Mouse (Mus musculus) hindbrain, embryonic 15.5 days (tissue): ENCODE measurements around the gene Sh3d19. TPM values are rescaled to one million over a fixed set of nuclear protein-coding genes. Genes with fewer than 3 reads are reported as not detected.

Experiments used
- ATAC-seq: fragments of 200-750 bp; cut with Nextera tagmentation; 2 replicates; pipeline ENCODE4 v1.8.0; 2017; ENCODE audit warnings: low read depth, moderate number of reproducible peaks, moderate TSS enrichment; ENCODE audit not compliant: low FRiP score
- H3K27ac ChIP-seq: fragments of 300-500 bp; sonication (generic); replicated peaks from 2 replicates; pipeline ENCODE4 v1.5.1; 2015; ENCODE audit warnings: mild to moderate bottlenecking, inconsistent platforms
- H3K27me3 ChIP-seq: fragments of 300-500 bp; sonication (generic); 2 replicates; pipeline ENCODE4 v1.6.1; 2015; ENCODE audit warnings: control low read depth, inconsistent platforms
- H3K36me3 ChIP-seq: fragments of 300-500 bp; sonication (generic); 2 replicates; pipeline ENCODE4 v1.6.1; 2015; ENCODE audit warnings: control low read depth, inconsistent platforms
- H3K4me1 ChIP-seq: fragments of 300-500 bp; sonication (generic); replicated peaks from 2 replicates; pipeline ENCODE4 v1.6.1; 2015; ENCODE audit warnings: control low read depth, inconsistent platforms
- H3K4me2 ChIP-seq: fragments of 300-500 bp; sonication (generic); 2 replicates; pipeline ENCODE4 v1.6.1; 2015; ENCODE audit warnings: moderate library complexity, mild to moderate bottlenecking, inconsistent platforms
- H3K4me3 ChIP-seq: fragments of 300-500 bp; sonication (generic); 2 replicates; pipeline ENCODE4 v1.5.1; 2015; ENCODE audit warnings: mild to moderate bottlenecking, inconsistent platforms
- H3K9ac ChIP-seq: fragments of 300-500 bp; sonication (generic); 2 replicates; pipeline ENCODE4 v1.6.1; 2015; ENCODE audit warnings: inconsistent platforms
- H3K9me3 ChIP-seq: fragments of 300-500 bp; sonication (generic); 2 replicates; pipeline ENCODE4 v1.6.1; 2016; ENCODE audit warnings: control low read depth, inconsistent platforms
- WGBS: fragments of 180-500 bp; shearing (Covaris S2); methylation state at CpG from one replicate; pipeline ENCODE4 v1.1.7; 2015; 5-methylcytosine and 5-hydroxymethylcytosine counted together
- polyA plus RNA-seq: library from polyadenylated mRNA; unstranded; fragments of >200 nt; fragmentation: Nextera tagmentation; extraction: Ambion mirVana; gene quantifications from 2 replicates; pipeline ENCODE4 v1.2.1, GENCODE M21; 2015

Sh3d19 gene
- 18.1 and 19.2 TPM in 2 replicates for polyA plus RNA-seq

DNA sequence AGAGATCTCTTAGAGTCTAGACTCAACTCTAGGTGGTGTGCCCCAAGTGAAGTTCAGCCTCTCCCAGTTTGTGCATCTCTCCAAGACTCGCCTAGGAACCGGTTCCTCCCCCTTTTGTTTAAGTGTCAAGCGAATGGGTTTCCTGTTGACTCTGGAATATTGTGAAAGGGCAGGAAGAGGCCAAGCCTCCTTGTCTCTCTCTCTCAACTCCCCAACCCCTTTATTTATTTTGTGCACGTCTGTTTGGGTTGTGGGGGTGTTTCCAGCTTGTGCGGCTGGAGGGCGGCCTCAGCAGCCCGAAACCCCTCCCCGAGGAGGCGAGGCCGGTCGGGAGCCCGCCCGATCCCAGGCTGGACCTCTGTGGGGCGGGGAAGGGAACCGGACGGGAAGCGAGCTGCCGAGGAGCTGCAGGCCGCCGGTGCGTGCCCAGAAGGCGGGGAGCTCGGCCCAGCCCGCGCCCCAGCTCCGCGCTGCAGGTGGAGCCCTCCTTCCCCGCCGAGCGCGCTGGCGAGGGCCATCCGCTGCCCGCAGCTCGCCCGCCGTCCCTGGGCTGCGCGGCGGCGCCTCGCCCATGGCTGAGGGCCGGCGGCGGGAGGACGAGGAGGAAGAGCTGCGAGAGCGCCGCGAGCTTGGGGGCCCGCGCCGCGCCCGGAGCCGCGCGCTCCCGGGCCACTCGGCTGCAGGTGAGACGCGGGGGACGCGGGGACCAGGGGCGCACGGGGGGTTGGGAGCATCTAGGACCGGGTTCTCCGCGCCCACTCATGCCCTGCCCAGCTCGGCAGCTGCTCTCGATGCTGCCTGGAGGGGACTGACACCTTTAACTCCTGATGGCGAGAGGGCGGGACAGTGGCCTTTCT lies at the start of gene Sh3d19:
Sh3d19 (plus strand) TSS at position 368 of the 857 bp plus-strand sequence.
- peak; percentile 94 for ATAC-seq
- Histone ChIP-seq H3K4me1 (peaks cover 19% of the 10 kb centered on the region), H3K36me3 (no peaks in the 10 kb centered on the region), H3K9me3 (no peaks in the 10 kb centered on the region), H3K27me3 (no peaks in the 10 kb centered on the region), H3K4me3 (peak within 1 kb of the TSS; percentile 67), H3K27ac (peak within 1 kb of the TSS; percentile 67), H3K9ac (peak within 1 kb of the TSS; percentile 79), H3K4me2 (peak within 1 kb of the TSS; percentile 62)
- under 1% methylated on average over 58 of the region's 73 CpGs for WGBS

DNA sequence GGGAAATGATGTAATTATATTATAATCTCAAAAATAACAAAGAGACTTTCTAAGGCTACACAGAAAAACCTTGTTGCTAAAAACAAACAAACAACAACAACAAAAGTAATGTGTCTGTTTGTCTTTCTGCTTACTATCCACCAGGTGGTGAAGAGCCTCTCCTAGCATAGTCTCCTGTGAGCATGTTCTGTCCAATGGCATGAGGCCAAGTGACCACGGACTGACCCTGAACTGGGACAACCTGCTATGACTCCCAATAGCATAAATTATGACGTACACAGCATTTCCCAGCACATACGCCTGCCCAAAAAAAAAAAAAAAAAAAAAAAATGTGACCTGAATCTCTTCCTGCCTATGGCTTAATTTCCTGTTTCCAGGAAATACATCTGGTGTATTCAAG lies 48.6 kb upstream of the Sh3d19 start:
- Histone ChIP-seq H3K4me3 (no peak overlapping the region), H3K9ac (no peak overlapping the region), H3K4me2 (no peak overlapping the region), H3K9me3 (no peaks in the 10 kb centered on the region), H3K27ac (no peak overlapping the region), H3K4me1 (no peaks in the 10 kb centered on the region), H3K27me3 (no peaks in the 10 kb centered on the region), H3K36me3 (no peaks in the 10 kb centered on the region)
- ATAC-seq, result no peak
- WGBS, result 78% methylated on average over 3 of the region's 3 CpGs

DNA sequence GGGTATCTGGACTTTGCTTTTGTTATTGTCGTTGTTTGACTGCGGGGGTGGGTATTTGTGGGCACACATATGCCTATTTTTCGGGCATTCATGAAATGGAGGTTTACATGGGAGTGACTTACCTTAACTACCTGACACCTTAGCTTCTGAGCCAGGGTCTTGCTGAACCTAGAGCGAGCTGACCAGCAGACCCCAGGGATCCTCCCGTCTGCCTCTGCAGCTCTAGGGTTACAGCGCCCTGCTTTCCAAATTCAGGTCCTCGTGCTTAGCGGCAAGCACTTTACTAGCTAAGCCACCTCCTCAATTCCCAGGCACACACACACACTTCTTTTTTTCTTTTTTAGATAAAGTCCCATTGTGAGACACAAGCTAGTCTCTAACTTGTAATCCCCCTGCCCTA lies 47.6 kb upstream of the Sh3d19 start:
- Histone ChIP-seq H3K27me3 (no peaks in the 10 kb centered on the region), H3K4me1 (no peaks in the 10 kb centered on the region), H3K4me2 (no peak overlapping the region), H3K27ac (no peak overlapping the region), H3K9ac (no peak overlapping the region), H3K36me3 (no peaks in the 10 kb centered on the region), H3K4me3 (no peak overlapping the region), H3K9me3 (no peaks in the 10 kb centered on the region)
- ATAC-seq, result no peak
- 76% methylated on average over 8 of the region's 8 CpGs for WGBS

DNA sequence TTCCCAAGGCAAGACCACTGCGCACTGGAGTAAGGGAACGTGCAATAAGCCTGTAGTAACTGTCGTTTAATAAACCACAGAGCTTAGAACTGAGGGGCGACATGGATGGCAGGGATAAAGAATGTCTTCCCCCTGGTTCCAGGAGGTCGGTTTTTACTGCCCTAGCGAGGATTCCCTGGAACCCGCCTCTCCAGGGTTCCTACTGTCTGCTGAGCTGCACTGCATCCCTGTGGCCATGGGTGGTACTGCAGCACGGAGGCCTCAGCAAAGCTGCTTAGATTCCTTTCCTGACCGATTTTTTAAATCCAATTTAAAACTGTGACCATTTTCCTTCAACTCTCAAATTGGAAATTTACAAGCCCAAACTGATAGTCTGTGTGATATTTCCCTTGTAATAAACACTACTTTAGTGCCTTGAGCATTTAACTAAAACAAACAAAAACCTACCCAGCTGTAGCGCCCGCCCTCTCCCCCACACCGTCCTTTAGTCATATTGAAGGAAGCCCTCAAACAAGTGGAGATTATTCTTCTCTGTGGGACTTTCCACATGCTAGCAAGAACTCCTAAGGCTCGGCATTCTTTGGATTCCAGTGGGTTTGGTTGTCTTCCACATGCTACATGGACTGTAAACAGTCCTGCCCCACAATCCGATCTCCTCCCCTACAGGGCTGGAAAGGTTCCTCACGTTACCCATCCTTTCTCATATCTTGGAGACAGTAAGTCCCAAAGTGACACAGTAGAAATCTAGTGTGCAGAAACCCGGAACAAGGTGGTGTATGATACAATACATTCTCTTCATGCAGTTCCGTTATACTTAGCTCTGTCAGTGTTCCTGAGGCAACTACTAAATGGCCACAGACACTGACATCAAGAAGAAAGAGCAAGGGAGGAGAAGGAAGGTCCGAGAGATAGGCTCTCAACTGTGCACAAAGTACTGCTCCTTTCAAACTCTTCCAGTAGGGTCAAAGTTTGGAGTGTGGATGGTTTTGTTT lies 46.7 kb upstream of the Sh3d19 start:
- Histone ChIP-seq H3K4me1 (no peaks in the 10 kb centered on the region), H3K4me3 (no peak overlapping the region), H3K4me2 (peak overlapping the region; percentile 37), H3K27me3 (no peaks in the 10 kb centered on the region), H3K27ac (no peak overlapping the region), H3K9ac (no peak overlapping the region), H3K9me3 (no peaks in the 10 kb centered on the region), H3K36me3 (no peaks in the 10 kb centered on the region)
- WGBS, result 48% methylated on average over 18 of the region's 18 CpGs
- ATAC-seq, result peak; percentile 56; the same call in 1 of the 2 replicates

DNA sequence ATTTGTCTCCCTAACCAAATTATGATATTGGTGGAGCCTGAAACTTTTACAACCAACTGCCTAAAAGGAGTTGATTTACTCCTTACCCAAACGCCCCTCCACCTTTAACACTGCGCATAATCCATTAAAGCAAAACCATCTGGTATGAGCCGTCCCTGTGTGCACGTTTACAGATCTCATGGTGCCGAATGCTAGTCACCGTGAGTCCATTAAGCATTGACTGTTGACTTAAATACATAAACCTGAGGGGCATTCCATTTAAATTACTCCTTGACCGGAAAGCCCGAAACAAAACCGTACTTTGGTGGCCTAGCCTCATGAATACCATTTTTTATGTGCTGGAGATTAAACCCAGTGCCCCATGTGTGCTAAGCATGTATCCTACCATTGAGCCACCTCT lies 43.6 kb upstream of the Sh3d19 start:
- no peaks in the 10 kb centered on the region; the same call in 1 of the 2 replicates for H3K4me1 ChIP-seq
- 86% methylated on average over 9 of the region's 9 CpGs for WGBS

DNA sequence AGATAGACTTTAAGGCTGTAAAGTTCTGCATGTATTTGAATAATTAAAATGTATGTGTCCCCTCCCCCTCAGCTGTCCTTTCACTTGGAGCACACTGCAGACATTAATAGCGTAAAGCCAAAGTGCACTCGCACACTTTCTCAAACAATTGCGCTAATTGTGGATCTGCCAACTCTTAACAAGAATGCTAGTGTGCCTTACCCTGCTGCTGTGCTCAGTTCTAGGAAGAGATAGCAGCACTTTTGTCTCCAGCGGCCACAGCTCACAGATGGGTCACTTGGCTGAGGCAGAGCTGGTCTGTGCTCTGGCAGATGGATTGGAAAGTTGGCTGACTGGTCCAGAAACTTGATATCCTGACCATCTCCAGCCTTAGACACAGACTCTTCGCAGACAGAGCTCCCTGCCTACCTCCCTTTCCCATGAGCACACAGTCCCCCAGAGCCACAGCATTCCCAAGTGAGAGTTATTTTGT lies 42.7 kb upstream of the Sh3d19 start:
- ATAC-seq, result peak; percentile 69; the same call in 1 of the 2 replicates
- Histone ChIP-seq H3K4me3 (no peak overlapping the region), H3K9me3 (no peaks in the 10 kb centered on the region), H3K4me2 (no peak overlapping the region), H3K27me3 (no peaks in the 10 kb centered on the region), H3K27ac (no peak overlapping the region), H3K4me1 (no peaks in the 10 kb centered on the region; the same call in 1 of the 2 replicates), H3K9ac (no peak overlapping the region), H3K36me3 (no peaks in the 10 kb centered on the region)
- WGBS, result 70% methylated on average over 5 of the region's 5 CpGs

More for the DNA sequence above, 43.6 kb upstream of the Sh3d19 start:
- H3K9ac ChIP-seq, result no peak overlapping the region
- H3K4me3 ChIP-seq, result no peak overlapping the region
- H3K27me3 ChIP-seq, result no peaks in the 10 kb centered on the region
- no peaks in the 10 kb centered on the region for H3K9me3 ChIP-seq
- H3K36me3 ChIP-seq, result no peaks in the 10 kb centered on the region
- ATAC-seq, result no peak
- no peak overlapping the region for H3K27ac ChIP-seq
- no peak overlapping the region for H3K4me2 ChIP-seq

DNA sequence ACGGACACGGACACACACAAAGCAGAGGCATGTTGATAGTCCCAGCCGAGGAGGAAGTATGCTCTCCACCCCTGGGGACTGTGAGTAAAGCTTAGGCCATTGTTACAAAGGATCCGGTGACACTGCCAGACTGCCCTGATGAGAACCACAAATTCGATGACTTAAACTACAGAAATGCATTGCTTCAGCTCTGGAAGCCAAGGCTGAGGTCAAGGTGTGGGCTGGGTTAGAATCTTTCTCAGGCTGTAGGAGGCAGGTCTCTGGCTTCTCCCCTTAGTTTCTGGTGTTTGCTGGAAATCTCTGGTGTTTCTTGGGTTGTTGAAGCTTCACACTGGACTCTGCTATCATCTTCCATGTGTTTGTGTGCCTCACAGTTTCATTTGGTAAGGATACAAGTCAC lies 41.2 kb upstream of the Sh3d19 start:
- H3K4me3 ChIP-seq, result no peak overlapping the region
- no peak overlapping the region for H3K9ac ChIP-seq
- 87% methylated on average over 5 of the region's 5 CpGs for WGBS
- no peak overlapping the region for H3K4me2 ChIP-seq
- H3K27ac ChIP-seq, result no peak overlapping the region
- no peaks in the 10 kb centered on the region for H3K9me3 ChIP-seq
- no peaks in the 10 kb centered on the region for H3K36me3 ChIP-seq
- no peaks in the 10 kb centered on the region; the same call in 1 of the 2 replicates for H3K4me1 ChIP-seq
- ATAC-seq, result no peak
- no peaks in the 10 kb centered on the region for H3K27me3 ChIP-seq

DNA sequence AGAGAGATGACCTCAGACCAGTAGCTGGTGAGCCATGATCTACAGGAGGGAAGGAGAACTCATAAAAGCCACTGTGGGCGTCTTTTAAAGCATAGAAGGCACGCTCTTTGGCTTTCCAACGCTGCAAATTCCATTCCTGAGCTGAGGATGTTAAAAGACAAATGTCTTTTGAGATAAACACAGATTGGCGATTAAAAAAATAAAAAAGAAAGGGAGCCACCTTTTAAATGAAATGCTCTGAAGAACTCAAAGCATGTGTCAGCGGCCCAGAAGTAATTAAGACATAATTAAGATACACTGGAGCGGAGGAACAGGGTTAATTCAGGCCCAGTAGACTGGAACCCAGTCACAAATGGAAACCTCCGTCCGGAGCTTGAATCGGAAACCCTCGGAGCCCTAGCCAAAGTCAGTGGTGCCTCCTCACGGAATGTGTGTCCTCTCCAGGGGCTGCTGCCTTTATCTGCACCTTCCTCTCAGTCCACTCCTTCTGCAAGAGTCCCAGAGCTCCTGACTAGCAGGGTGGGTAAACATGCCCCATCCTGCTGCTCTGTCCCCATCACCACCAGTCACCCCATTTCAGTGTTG lies 40.1 kb upstream of the Sh3d19 start:
- 46% methylated on average over 11 of the region's 11 CpGs for WGBS

DNA sequence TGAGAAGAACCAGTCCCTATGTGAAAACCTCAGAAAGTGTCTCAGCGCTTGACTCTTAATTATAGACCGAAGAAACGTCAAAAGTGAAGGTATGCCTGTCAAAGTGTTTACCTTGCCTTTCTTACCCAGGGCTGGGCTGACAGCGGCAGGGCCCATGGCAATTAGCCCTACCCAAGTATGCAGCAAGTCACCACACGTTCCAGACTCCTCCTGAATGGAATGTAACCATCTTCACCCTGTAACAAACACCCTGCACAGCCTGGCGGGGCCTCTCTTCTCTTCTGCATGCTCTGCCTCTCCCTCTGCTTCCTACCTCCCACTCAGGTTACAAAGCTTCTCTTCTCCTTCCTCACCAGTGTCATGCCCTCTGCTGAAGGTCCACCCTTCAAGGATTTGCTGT lies 39.0 kb upstream of the Sh3d19 start:
- 87% methylated on average over 6 of the region's 6 CpGs for WGBS
- no peak overlapping the region for H3K27ac ChIP-seq
- no peak overlapping the region for H3K4me2 ChIP-seq
- ATAC-seq, result no peak
- no peaks in the 10 kb centered on the region for H3K36me3 ChIP-seq
- H3K4me3 ChIP-seq, result no peak overlapping the region
- no peaks in the 10 kb centered on the region for H3K27me3 ChIP-seq
- H3K9me3 ChIP-seq, result no peaks in the 10 kb centered on the region
- no peaks in the 10 kb centered on the region; the same call in 1 of the 2 replicates for H3K4me1 ChIP-seq
- no peak overlapping the region for H3K9ac ChIP-seq

More for the DNA sequence above, 40.1 kb upstream of the Sh3d19 start:
- Histone ChIP-seq H3K36me3 (no peaks in the 10 kb centered on the region), H3K4me2 (no peak overlapping the region), H3K4me3 (no peak overlapping the region), H3K9me3 (no peaks in the 10 kb centered on the region), H3K4me1 (no peaks in the 10 kb centered on the region; the same call in 1 of the 2 replicates), H3K27ac (no peak overlapping the region), H3K27me3 (no peaks in the 10 kb centered on the region), H3K9ac (no peak overlapping the region)
- ATAC-seq, result no peak

DNA sequence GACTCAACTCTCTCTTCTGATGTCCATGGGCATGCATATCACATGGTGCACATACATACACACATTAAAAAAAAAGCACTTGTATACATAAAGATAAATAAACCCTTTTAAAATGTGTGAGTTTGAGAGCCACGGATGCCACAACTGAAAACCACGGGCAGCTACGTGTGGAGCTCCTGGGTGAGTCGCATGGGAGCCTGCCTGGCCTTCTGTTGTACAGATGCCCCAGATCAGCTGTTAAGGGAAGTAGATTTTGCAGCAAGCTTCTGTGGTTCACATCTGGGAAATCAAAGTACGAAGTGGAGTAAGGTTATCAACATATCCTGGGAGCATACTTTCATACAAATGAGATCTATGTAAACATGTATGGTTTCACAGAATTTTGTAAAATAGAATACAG lies 37.3 kb upstream of the Sh3d19 start:
- no peaks in the 10 kb centered on the region for H3K27me3 ChIP-seq
- H3K4me2 ChIP-seq, result no peak overlapping the region
- H3K9me3 ChIP-seq, result no peaks in the 10 kb centered on the region
- H3K9ac ChIP-seq, result no peak overlapping the region
- no peak overlapping the region for H3K4me3 ChIP-seq
- WGBS, result 89% methylated on average over 5 of the region's 5 CpGs
- H3K27ac ChIP-seq, result no peak overlapping the region
- no peak for ATAC-seq
- no peaks in the 10 kb centered on the region for H3K36me3 ChIP-seq
- H3K4me1 ChIP-seq, result no peaks in the 10 kb centered on the region; the same call in 1 of the 2 replicates

DNA sequence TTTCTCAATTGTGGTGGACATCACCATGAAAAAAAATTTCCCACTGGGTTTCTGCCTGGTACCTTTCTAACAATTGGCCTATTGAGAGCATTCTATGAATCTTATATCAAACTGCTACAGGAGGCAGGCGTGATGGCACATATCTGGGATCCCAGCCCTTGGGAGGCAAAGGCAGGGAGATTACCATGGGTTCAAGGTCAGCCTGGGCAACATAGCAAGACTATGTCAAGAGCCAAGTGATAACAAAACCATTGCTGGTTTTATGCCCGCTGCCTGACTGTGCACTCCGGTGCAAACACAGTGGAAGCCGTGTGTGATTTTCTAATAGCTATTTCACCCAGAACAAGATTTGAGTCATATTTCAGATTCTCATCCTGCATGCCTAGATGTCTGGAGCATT lies 20.0 kb upstream of the Sh3d19 start:
- Histone ChIP-seq H3K27me3 (no peaks in the 10 kb centered on the region), H3K4me3 (no peak overlapping the region), H3K27ac (no peak overlapping the region), H3K9ac (no peak overlapping the region), H3K9me3 (peaks cover 5% of the 10 kb centered on the region; the same call in 1 of the 2 replicates), H3K4me2 (no peak overlapping the region), H3K4me1 (no peaks in the 10 kb centered on the region), H3K36me3 (no peaks in the 10 kb centered on the region)
- no peak for ATAC-seq
- 80% methylated on average over 4 of the region's 4 CpGs for WGBS
